Mouse (Mus musculus) cerebellum, postnatal 36 days (tissue): Measurements from ENCODE around the gene Defb43.

Experiments
- DNase-seq, 2 experiments: peaks; one replicate each; pipeline ENCODE4 v3.0.0; 2021 to 2022; ENCODE audit warnings: mixed read lengths in 2 of 2

Gene Defb43

DNA sequence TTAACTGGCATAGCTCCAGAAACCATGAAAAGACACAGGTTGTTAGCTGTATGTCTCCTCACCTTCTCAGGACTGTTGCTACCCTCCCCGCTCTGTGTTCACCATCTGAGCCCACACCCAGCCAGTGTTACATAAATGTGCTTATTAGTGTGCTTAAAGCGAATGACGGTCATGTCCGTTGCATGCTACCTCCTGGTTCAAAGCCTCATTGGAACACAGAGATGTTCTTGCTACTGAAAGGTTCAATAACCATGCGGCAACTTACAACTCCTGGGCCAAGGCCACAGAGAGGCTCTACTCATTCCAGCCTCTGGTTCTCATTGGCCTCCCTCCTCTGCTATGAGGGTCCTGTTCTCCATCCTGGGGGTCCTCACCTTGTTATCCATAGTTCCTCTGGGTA is at the start of gene Defb43:
TSS of gene Defb43 (plus strand) at position 301 of the 400 bp plus-strand sequence.
- DNase-seq: no peak

DNA sequence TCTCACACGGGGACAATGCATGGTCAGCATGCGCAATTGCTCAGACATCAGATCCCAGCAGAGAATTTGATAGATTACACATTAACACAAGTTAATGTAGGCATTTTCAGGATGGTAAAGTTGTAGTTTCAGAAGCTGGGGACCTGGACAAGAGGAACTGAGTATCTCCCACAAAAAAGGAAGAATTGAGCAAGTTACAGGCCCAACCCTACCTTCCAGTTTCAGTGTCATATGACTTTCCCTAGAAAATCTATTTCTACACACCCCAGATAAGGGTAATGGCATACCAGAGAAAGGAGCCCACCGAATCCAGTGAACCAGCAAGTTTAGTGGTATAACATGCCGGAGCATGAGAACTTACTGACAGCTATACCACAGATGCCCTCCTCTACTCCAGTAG is 47.9 kb upstream of the Defb43 start:
- DNase-seq: no peak

- DNase-seq: no peak
Observed at GRCm38 (mm10) chr14:62965342-62965741, 46.2 kb upstream of the Defb43 start.

DNA sequence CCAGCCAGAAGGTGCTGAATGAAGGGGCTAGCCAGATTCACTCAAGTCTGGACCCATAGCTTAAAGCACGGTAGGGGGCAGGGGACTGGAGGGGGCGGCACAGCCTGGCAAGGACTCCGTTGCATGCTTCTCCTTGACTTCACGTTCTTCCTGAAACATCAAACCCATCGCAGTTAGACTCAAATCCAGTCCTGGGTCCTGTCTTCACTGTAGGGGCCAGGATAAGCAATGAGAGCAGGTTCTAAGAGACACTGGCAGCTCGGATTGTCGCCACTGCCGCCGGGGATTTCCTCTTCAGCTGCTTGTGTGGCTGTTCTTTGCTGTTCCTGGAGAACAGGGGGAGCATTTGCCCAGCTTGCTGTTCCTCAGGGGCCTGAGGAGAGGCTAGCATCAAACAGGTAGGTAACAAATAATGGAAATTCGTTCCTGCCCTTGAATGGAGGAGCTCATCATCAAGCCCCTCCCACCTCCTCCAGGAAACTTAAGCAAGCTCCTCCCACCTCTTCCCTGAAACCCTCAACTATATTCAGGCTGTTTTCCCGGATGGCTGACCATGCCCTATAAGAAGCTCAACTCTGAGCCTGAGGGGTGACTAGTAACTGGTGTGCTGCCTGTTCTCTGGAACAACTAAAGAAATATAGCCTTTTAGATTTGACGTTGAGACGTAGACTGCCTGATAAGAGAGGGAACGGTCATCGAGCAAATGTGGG is 45.6 kb upstream of the Defb43 start:
- DNase-seq: no peak

DNA sequence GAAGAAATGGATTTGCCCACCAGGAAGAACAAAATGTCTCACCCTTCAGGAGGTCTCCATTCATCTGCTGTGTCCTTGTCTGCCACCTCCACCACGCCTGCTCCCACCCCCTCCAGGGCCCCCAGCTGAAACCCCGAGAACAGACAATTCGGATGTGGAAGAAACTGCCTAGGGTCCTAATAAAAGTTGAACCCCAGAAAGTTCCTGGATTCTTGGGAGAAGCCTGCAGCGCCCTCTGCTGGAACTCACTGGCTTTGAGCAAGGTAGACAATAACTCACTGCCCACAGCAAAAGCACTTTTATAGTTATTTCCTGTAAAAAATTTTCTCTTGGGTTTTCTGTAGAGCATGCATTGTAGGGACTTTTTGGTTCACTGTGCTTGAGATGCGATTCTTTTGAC is 36.5 kb upstream of the Defb43 start:
- DNase-seq: peak; percentile 62 to 71

GRCm38 (mm10) chr14:62979815-62980214 is 31.8 kb upstream of the Defb43 start:
- DNase-seq: no peak

- DNase-seq: no peak
Observed at GRCm38 (mm10) chr14:62984410-62984809, 27.2 kb upstream of the Defb43 start, which contains the start of gene Defb48. Defb48 (minus strand) TSS chr14:62984510.

DNA sequence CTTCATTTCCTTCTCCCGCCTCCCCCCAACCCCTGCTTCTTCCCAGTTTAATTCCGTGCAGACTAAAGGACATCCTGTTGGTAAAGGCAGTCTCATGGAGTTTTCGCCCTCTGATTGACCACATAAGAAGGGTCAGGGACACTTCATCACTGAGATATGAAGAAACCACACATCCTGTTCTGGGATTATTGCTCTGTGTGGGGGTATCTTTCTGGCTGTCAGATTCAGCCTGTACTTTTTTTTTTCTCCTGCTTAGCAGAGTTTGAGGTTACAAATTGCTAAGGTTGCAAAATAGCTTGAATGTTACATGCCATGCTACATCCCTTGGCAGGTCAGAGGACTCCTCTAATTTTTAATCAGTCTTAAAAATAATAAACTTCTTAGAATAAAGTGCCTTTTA is 20.3 kb upstream of the Defb43 start:
- DNase-seq: no peak

- no peak for DNase-seq
Observed at GRCm38 (mm10) chr14:62991849-62992510, 19.6 kb upstream of the Defb43 start.

DNA sequence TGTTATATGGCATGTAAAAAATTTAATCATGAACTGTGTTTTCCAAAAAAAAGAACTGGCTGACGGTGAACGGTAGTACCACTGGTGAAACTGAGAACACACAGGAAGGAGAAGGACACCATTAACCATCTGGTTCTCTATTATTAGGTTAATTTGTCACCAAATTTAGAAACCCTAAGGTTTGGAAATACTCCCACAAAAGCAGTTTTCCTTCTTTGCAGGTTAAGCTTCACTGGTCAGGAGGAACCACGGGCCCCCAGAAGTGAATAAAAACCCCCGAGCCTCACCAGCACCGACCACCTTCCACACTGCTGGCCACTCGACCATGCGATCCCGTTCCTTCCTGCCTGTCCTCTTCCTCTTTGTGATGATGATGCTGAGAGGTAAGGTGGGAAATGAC is 13.8 kb upstream of the Defb43 start, which contains the start of gene Defb47:
TSS of gene Defb47 (plus strand) at position 301 of the 400 bp plus-strand sequence.
- no peak for DNase-seq

DNA sequence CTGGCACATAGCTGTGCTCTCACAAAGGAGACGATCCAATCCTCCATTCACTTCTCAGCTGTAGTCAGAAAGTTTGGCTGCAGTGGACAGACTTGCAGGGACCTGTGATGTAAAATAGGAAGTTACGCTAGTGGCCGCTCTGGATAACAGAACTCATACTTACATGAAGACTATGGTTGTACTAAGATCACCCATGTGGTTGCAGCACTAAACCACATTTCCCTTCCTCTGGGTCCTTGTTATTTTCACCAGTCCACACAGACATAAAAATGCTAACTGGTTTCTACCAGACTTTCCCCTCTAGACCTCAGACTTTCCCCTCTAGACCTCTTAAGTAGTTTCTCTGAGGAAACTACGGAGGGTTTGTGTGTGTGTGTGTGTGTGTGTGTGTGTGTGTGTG is 12.6 kb upstream of the Defb43 start:
- no peak for DNase-seq

DNA sequence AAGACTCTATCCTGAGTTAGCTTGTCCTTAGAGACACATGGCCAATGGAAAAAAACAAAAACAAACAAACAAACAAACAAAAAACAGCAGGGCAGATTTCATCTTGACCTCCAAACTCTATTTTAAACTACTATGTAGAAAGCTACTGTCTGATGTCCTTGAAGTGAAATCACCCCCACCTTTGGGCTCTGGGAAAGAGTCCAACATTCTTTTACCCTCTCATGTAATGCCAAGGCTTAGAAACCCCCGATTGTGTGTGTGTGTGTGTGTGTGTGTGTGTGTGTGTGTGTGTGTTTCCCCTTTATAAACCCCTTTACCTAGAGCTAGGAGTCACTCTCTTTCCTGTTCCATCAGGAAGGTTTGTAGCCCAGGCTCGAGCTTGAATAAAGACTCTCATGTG is 9.0 kb upstream of the Defb43 start:
- DNase-seq: no peak

DNA sequence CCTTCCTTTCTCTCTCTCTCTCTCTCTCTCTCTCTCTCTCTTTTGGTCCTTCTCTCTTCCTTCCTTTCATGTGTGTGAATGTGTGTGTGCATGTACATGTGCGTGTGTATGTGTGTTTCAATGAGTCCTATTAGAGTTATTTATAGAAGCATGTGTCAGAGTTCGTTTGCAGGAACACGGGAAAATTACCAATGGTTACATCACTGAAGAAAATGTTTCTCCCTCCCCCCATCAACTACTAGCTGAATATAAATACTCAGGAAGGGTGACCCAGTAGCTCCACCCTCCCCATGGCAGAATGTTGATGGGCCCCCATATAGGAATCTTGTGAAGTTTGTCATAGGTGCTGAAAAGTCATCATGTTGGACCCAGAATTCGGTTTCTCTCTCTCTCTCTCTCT is 1.5 kb downstream of the Defb43 start:
- DNase-seq: no peak

- DNase-seq: no peak
Observed at GRCm38 (mm10) chr14:63014667-63015066, 3.1 kb downstream of the Defb43 start.

- no peak for DNase-seq
Observed at GRCm38 (mm10) chr14:63020524-63021156, 9.1 kb downstream of the Defb43 start.

DNA sequence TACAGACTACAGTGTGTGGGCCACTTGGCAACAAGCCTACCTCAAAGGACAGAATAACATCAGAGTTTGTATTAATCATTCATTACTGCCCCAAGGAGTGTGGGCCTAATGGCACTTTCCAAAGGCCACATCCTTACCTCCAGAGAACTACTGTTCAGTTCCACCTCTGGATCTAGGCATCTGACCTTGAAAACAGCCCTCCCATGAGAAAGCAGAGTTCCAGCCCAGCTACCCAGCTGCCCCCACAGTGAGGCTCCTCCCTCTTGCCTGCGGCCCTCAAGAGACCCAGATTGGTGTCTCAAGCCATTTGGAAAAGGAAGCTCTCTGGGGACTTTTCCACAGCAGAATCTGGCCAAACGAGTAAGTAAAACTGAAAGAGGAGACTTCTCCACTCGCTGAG is 35.1 kb downstream of the Defb43 start, which contains the start of gene Defb42:
TSS of gene Defb42 (plus strand) at position 301 of the 400 bp plus-strand sequence.
- DNase-seq: no peak

- no peak for DNase-seq
Observed at GRCm38 (mm10) chr14:63049910-63050370, 38.4 kb downstream of the Defb43 start, which contains the start of gene Defb30. Defb30 (minus strand) TSS chr14:63049960.

- peak; percentile 49 to 56 for DNase-seq
Observed at GRCm38 (mm10) chr14:63050769-63051168, 39.2 kb downstream of the Defb43 start.

- peak; percentile 81 to 87 for DNase-seq
Observed at GRCm38 (mm10) chr14:63054729-63055128, 43.2 kb downstream of the Defb43 start.

- DNase-seq: no peak
Observed at GRCm38 (mm10) chr14:63060361-63060760, 48.8 kb downstream of the Defb43 start.

DNA sequence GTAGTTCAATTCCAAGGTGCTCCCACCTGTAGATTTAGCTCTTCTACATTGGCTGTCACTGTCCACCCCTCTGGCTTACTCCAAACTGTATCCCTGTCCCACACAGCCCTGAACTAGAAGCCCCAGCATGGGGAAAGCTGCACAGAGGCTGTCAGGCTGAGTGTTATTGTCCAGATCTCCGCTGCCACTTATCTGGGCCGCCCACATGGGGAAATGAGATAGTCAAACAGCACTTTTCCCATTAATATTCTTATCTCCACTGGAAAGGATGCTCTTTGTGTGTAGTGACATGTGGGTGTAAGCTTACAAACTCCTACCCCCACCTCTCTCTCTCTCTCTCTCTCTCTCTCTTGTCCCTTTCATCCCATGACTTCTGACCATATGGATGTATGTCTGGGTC is 50.6 kb downstream of the Defb43 start:
- no peak for DNase-seq

- DNase-seq: no peak
Observed at GRCm38 (mm10) chr14:63065391-63065790, 53.8 kb downstream of the Defb43 start.

DNA sequence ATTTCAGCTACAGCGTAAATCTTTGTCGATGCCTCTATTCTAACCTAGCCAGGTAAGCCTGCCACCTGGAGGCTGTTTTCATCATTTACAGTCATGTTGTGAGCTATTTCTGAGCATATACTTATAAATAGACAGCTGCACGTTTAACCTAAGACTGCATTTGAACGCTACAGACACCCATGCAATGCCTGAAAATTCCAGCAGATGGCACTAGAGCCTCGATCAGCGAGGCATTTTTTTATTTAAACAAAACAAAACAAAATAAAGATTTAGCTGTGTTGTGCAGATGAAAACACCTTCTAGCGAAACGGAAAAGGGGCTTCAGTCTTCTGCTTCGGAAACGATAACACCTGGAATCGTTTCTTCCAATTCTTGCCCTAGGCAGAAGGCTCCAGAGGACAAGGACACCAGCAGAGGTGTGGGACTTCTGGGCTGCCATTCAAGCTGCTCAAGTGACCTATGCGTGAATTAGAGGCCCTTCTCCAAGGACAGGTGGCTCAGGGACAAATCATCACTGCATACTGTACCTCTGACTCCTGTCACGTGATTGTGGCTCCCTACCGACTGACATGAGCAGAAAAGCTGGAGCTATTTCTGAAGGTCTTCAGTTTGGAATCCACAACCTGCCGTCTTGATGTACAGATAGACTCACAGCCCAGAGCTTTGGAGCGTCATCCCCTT is 55.2 kb downstream of the Defb43 start:
- DNase-seq: peak; percentile 76 to 77
